Mouse (Mus musculus): ENCODE results near the gene Kmo. TPM values are rescaled to one million over a fixed set of nuclear protein-coding genes. Genes with fewer than 3 reads are reported as not detected.

The Kmo gene
- polyA plus RNA-seq, 1 experiment from 2014 or later = 1.2 TPM

- Histone ChIP-seq H3K36me3 (ENCODE audit: control insufficient read depth, insufficient read depth, low read length) (no peaks in the 10 kb centered on the region), H3K27me3 (ENCODE audit: control insufficient read depth, insufficient read depth, low read length) (no peaks in the 10 kb centered on the region), H3K4me2 (ENCODE audit: low read depth, low read length) (no peak overlapping the region), H3K9ac (ENCODE audit: low read length) (no peak overlapping the region), H3K27ac (ENCODE audit: low read length) (no peak overlapping the region), H3K4me3 (replicated peaks; ENCODE audit: low read length) (no peak overlapping the region), H3K4me1 (ENCODE audit: control insufficient read depth, insufficient read depth, low read length) (no peaks in the 10 kb centered on the region), H3K9me3 (replicated peaks; ENCODE audit: control insufficient read depth, low read length) (no peaks in the 10 kb centered on the region)
- WGBS = 69% methylated on average over 6 of the region's 6 CpGs
- no peak for ATAC-seq (ENCODE audit: insufficient read depth, low FRiP score)
Observed at GRCm38 (mm10) chr1:175677459-175677858, 57.3 kb downstream of the Kmo start.

DNA sequence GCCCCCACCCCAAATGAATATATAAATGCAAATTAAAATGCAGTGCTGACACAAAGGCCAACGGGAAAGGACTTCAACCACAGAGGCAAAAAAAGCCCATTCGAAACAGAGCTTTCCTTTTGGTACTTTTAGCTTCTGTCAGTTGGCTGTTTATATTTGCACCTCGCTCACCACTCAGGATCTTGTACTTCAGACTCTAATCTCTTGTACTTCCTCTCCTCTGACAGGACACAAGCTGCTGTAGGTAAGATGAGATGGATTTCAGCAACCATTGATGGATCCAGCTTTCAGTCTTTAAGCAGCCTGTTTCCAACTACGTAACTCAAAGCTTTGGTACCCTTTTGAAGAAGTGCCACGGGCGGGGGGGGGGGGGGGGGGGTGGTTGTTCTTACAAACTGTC lies 60.8 kb downstream of the Kmo start:
- Histone ChIP-seq H3K36me3 (ENCODE audit: control insufficient read depth, insufficient read depth, low read length) (no peaks in the 10 kb centered on the region), H3K4me3 (replicated peaks; ENCODE audit: low read length) (no peak overlapping the region), H3K27ac (ENCODE audit: low read length) (no peak overlapping the region), H3K4me2 (ENCODE audit: low read depth, low read length) (no peak overlapping the region), H3K9me3 (replicated peaks; ENCODE audit: control insufficient read depth, low read length) (no peaks in the 10 kb centered on the region), H3K4me1 (ENCODE audit: control insufficient read depth, insufficient read depth, low read length) (no peaks in the 10 kb centered on the region), H3K9ac (ENCODE audit: low read length) (no peak overlapping the region), H3K27me3 (ENCODE audit: control insufficient read depth, insufficient read depth, low read length) (no peaks in the 10 kb centered on the region)
- whole genome bisulfite sequencing = 67% methylated on average over 6 of the region's 6 CpGs
- no peak for ATAC-seq (ENCODE audit: insufficient read depth, low FRiP score)

DNA sequence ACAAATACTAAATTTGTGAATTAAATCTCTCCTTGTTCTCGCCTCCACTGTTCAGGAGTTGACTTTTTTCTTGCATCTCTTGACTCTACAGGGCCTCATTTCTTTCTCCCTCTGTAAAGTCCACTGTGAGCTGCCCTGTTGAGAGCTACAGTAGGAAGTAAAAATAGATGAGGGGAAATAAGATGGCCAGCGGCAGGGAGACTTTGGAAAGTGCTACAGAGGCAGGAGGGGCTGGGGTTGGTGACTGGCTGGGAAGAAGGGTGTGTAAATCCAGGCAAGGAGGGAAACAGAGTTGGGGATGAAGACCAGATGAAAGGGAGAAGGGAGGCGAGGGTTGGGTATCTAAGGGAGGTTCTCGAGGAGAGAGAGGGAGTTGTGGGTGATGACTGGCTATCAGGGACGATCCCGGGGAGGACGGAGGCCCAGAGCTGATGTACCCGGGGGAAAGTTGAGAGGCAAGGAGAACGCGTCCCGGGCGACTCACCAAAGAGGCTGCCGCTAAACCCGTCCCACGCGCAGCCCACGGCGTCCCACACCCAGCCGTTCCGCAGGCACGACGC lies 71.6 kb downstream of the Kmo start:
- H3K4me3 ChIP-seq (replicated peaks; ENCODE audit: low read length) = peak overlapping the region; percentile 64
- peak overlapping the region; percentile 75 for H3K27ac ChIP-seq (ENCODE audit: low read length)
- no peaks in the 10 kb centered on the region for H3K27me3 ChIP-seq (ENCODE audit: control insufficient read depth, insufficient read depth, low read length)
- H3K4me1 ChIP-seq (ENCODE audit: control insufficient read depth, insufficient read depth, low read length) = no peaks in the 10 kb centered on the region
- H3K4me2 ChIP-seq (ENCODE audit: low read depth, low read length) = peak overlapping the region; percentile 71
- H3K9ac ChIP-seq (ENCODE audit: low read length) = peak overlapping the region; percentile 83
- 1% methylated on average over 22 of the region's 22 CpGs for WGBS
- no peak for ATAC-seq (ENCODE audit: insufficient read depth, low FRiP score)
- no peaks in the 10 kb centered on the region for H3K36me3 ChIP-seq (ENCODE audit: control insufficient read depth, insufficient read depth, low read length)
- no peaks in the 10 kb centered on the region for H3K9me3 ChIP-seq (replicated peaks; ENCODE audit: control insufficient read depth, low read length)

DNA sequence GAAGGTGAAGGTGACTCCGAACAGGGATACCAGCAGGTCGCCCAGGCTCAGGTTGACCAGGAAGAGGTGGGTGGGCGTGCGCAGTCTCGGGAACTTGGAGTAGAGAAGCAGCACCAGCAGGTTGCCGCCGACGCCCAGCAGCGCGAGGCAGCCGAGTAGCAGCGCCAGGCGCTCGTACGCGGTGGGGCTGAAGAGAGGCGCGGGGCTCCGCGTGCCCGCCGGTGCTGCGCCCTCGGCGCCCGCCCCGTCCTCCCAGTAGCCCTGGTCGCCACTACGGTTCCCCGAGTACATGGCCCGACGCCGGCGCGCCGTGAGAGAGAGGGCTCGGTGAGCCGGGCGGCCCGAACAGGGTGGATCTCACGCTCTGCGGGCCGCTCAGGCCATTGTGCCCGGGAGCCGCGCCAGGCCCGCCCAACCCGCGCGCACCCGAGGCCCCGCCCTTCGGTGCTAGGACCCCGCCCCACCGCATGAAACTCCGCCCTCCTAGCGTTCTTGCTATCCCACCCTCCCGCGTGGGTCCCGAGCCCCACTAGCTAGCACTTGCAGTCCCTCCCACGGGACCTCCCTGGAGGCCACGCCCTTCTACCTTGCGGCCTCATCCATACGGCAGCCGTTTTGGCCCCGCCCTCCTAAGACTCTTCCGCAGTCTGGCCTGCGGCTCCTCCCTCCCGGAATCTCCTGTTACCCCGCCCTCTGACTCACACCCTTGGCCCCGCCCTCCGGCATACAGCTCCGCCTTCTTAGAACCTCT lies 72.2 kb downstream of the Kmo start, which contains the start of the genes Opn3 and Chml:
Gene Opn3, minus strand, starts transcription at position 531 of the 751 bp plus-strand sequence.
Gene Chml, minus strand, starts transcription at position 656 of the 751 bp plus-strand sequence.
- Histone ChIP-seq H3K9ac (ENCODE audit: low read length) (peak within 1 kb of the TSS; percentile 83), H3K4me3 (replicated peaks; ENCODE audit: low read length) (peak within 1 kb of the TSS; percentile 64), H3K27me3 (ENCODE audit: control insufficient read depth, insufficient read depth, low read length) (no peaks in the 10 kb centered on the region), H3K36me3 (ENCODE audit: control insufficient read depth, insufficient read depth, low read length) (no peaks in the 10 kb centered on the region), H3K4me1 (ENCODE audit: control insufficient read depth, insufficient read depth, low read length) (no peaks in the 10 kb centered on the region), H3K4me2 (ENCODE audit: low read depth, low read length) (peak within 1 kb of the TSS; percentile 71), H3K27ac (ENCODE audit: low read length) (peak within 1 kb of the TSS; percentile 75), H3K9me3 (replicated peaks; ENCODE audit: control insufficient read depth, low read length) (no peaks in the 10 kb centered on the region)
- ATAC-seq (ENCODE audit: insufficient read depth, low FRiP score) = peak; percentile 98
- under 1% methylated on average over 73 of the region's 73 CpGs for WGBS

DNA sequence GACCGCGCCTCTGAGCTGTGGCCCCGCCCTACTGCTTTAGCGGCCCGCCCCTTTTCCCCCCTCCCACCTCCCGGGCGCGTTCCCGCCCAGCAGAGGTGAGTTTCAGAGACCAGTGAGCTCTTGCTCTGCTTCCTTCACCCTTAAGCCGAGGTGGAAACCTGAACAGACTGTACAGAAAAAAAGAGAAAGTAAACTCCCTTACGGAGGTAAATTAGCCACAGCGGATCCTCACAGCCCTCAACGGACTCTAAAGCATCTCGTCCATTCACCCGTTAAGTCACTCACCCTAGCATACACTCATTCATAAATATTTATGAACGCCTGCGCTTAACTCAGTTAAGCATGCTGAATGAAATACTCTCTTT lies 72.8 kb downstream of the Kmo start:
- no peaks in the 10 kb centered on the region for H3K4me1 ChIP-seq (ENCODE audit: control insufficient read depth, insufficient read depth, low read length)
- H3K4me2 ChIP-seq (ENCODE audit: low read depth, low read length) = peak overlapping the region; percentile 59
- H3K27me3 ChIP-seq (ENCODE audit: control insufficient read depth, insufficient read depth, low read length) = no peaks in the 10 kb centered on the region
- ATAC-seq (ENCODE audit: insufficient read depth, low FRiP score) = no peak
- peak overlapping the region; percentile 59 for H3K9ac ChIP-seq (ENCODE audit: low read length)
- H3K9me3 ChIP-seq (replicated peaks; ENCODE audit: control insufficient read depth, low read length) = no peaks in the 10 kb centered on the region
- H3K4me3 ChIP-seq (replicated peaks; ENCODE audit: low read length) = peak overlapping the region; percentile 64
- no peaks in the 10 kb centered on the region for H3K36me3 ChIP-seq (ENCODE audit: control insufficient read depth, insufficient read depth, low read length)
- WGBS = 0% methylated on average over 17 of the region's 17 CpGs
- H3K27ac ChIP-seq (ENCODE audit: low read length) = peak overlapping the region; percentile 30

- H3K27me3 ChIP-seq (ENCODE audit: control insufficient read depth, insufficient read depth, low read length) = no peaks in the 10 kb centered on the region
- H3K4me2 ChIP-seq (ENCODE audit: low read depth, low read length) = peak overlapping the region; percentile 59
- peak overlapping the region; percentile 30 for H3K27ac ChIP-seq (ENCODE audit: low read length)
- H3K4me3 ChIP-seq (replicated peaks; ENCODE audit: low read length) = peak overlapping the region; percentile 64
- ATAC-seq (ENCODE audit: insufficient read depth, low FRiP score) = no peak
- H3K36me3 ChIP-seq (ENCODE audit: control insufficient read depth, insufficient read depth, low read length) = no peaks in the 10 kb centered on the region
- H3K9me3 ChIP-seq (replicated peaks; ENCODE audit: control insufficient read depth, low read length) = no peaks in the 10 kb centered on the region
- peak overlapping the region; percentile 59 for H3K9ac ChIP-seq (ENCODE audit: low read length)
- H3K4me1 ChIP-seq (ENCODE audit: control insufficient read depth, insufficient read depth, low read length) = no peaks in the 10 kb centered on the region
- 29% methylated on average over 12 of the region's 12 CpGs for WGBS
Observed at GRCm38 (mm10) chr1:175693429-175693960, 73.3 kb downstream of the Kmo start.

DNA sequence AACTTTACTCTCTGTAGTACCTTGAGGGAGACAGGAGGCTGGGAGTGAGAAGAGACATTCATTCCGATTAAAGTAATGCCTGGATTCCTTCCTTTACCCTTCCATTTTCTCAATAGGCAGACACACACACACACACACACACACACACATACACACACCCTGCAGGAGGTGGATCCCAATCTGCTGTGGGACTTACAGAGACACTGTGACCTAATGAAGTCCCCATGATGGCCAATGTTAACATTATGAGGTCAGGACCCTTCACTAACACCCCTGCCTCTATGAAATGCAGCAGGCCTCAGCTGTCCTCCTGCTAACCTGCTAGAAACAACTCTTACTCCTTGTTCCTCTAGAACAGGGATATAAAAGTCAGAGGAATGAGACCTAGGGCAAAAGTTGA lies 78.1 kb downstream of the Kmo start, which contains the start of gene Wdr64:
Gene Wdr64, plus strand, starts transcription at position 301 of the 400 bp plus-strand sequence.
- no peak within 1 kb of the TSS for H3K4me3 ChIP-seq (replicated peaks; ENCODE audit: low read length)
- no peak within 1 kb of the TSS for H3K27ac ChIP-seq (ENCODE audit: low read length)
- no peak within 1 kb of the TSS for H3K9ac ChIP-seq (ENCODE audit: low read length)
- H3K27me3 ChIP-seq (ENCODE audit: control insufficient read depth, insufficient read depth, low read length) = no peaks in the 10 kb centered on the region
- H3K4me1 ChIP-seq (ENCODE audit: control insufficient read depth, insufficient read depth, low read length) = no peaks in the 10 kb centered on the region
- no peaks in the 10 kb centered on the region for H3K9me3 ChIP-seq (replicated peaks; ENCODE audit: control insufficient read depth, low read length)
- H3K4me2 ChIP-seq (ENCODE audit: low read depth, low read length) = no peak within 1 kb of the TSS
- 66% methylated on average over 1 of the region's 1 CpGs for WGBS
- ATAC-seq (ENCODE audit: insufficient read depth, low FRiP score) = no peak
- no peaks in the 10 kb centered on the region for H3K36me3 ChIP-seq (ENCODE audit: control insufficient read depth, insufficient read depth, low read length)

DNA sequence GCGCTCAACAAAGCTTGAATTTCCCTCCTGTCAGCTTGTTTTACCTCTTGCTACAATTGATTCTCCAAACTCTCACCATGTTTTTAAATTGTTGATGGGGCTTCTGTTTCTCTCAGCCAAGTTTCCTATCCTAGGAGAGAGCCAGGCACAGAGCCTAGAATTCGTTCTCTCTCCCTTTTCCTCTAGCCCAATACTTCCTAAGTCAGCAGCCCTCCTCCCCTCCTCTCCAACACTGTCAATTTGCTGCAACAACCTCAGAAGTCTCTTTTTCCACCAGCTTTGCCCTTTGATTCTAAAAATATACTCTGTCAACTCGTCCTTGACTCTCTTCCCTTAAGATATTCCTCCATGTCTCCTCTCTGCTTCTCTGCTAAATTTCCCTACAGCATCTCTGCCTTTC lies 79.2 kb downstream of the Kmo start:
- Histone ChIP-seq H3K4me2 (ENCODE audit: low read depth, low read length) (no peak overlapping the region), H3K9ac (ENCODE audit: low read length) (no peak overlapping the region), H3K9me3 (replicated peaks; ENCODE audit: control insufficient read depth, low read length) (no peaks in the 10 kb centered on the region), H3K27me3 (ENCODE audit: control insufficient read depth, insufficient read depth, low read length) (no peaks in the 10 kb centered on the region), H3K4me1 (ENCODE audit: control insufficient read depth, insufficient read depth, low read length) (no peaks in the 10 kb centered on the region), H3K4me3 (replicated peaks; ENCODE audit: low read length) (no peak overlapping the region), H3K27ac (ENCODE audit: low read length) (no peak overlapping the region), H3K36me3 (ENCODE audit: control insufficient read depth, insufficient read depth, low read length) (no peaks in the 10 kb centered on the region)
- WGBS = 56% methylated on average over 3 of the region's 3 CpGs
- no peak for ATAC-seq (ENCODE audit: insufficient read depth, low FRiP score)

GRCm38 (mm10) chr1:175699796-175700195 lies 79.6 kb downstream of the Kmo start:
- Histone ChIP-seq H3K4me2 (ENCODE audit: low read depth, low read length) (no peak overlapping the region), H3K4me1 (ENCODE audit: control insufficient read depth, insufficient read depth, low read length) (no peaks in the 10 kb centered on the region), H3K36me3 (ENCODE audit: control insufficient read depth, insufficient read depth, low read length) (no peaks in the 10 kb centered on the region), H3K4me3 (replicated peaks; ENCODE audit: low read length) (no peak overlapping the region), H3K9ac (ENCODE audit: low read length) (no peak overlapping the region), H3K9me3 (replicated peaks; ENCODE audit: control insufficient read depth, low read length) (no peaks in the 10 kb centered on the region), H3K27ac (ENCODE audit: low read length) (no peak overlapping the region), H3K27me3 (ENCODE audit: control insufficient read depth, insufficient read depth, low read length) (no peaks in the 10 kb centered on the region)
- no peak for ATAC-seq (ENCODE audit: insufficient read depth, low FRiP score)
- 28% methylated on average over 4 of the region's 4 CpGs for WGBS

All from stomach, embryonic 16.5 days (tissue).